Mouse (Mus musculus) layer of hippocampus, postnatal 36 days (tissue): ENCODE measurements at regions not wholly inside any gene's neighbourhood (a gene's known extent, or its start where the extent isn't known, plus 50 kb on each side); places are given as distances from the start of the nearest gene placed in this dataset.

ENCODE experiments used
- DNase-seq, 2 experiments: peaks; one replicate each; pipeline ENCODE4 v3.0.0; 2022

DNA sequence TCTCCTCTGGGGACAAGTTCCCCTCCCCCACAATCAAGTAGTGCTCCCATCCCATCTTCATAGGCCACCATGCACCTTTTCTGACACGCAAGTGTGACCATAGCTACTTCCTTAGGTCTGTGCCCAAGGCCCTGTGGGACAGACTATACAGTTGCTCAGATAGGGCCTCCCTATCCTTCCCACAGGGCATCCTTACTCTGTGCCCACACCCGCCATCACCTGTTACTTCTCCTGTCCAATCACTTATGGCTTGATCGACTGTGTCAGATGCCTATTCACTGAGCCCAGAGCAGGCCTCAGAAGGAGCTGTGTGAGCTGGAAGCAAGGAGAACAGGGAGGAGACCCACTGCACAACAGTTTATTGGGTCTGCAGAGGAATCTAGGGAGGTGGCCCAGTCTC lies 56.6 kb upstream of the Lrpap1 start:
- DNase-seq: no peak

DNA sequence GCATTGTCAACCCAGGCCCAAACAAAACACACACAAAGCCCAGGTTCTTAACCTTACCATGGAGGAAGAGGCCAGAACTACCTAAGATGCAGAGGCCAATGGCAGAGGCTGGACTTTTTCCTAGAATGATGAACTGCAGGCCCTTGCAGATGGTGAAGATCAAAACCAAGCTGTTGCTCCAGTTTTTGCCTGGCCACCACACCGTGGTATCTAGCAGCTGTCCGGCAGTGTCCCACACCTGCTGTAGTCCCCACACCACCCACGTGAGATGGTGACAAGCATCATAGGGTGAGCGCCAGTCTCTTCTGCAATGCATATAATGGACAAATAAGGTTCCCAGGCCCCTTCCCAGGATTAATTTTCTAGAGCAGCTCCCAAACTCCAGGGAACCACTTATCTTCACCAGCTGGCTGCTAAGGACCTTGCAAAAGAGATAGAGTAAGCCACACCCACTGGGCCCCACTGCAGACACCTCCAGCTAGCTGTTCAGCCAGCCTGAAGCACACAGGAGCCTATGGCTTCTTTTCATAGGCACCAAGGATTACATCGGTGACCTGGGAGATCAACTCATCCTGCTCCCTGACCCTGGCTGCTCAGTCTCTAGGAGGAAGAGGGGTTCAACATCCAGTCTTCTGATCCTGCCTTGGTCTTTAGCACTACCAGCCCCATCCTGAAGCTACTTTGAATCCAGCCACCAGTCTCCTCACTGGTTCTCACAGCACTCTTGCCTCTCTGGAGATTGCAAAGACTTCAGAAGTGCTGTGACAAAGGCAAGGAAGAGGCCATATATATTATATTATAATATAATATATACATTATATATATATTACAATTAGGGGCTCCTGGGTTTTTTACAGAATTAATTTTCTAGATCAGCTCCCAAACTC lies 55.6 kb upstream of the Lrpap1 start:
- DNase-seq: no peak

DNA sequence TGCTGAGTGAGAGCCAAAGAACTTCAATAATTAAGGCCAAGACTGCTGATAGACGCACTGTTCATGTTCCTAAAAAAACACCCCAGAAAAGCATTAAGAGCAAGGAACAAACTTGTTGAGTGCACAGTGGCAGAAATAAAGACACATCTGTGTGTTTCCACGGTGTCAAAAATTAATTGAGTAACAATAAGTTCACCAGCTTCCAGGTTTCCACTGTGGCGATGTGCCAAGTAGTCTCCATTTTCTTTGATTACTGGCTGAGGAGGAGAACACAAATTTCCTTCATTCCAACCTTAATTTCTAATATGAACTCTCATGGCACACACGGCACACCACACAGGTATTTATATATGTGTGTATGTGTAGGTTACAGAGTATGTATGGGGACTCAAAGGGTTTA lies 54.3 kb upstream of the Lrpap1 start:
- DNase-seq: no peak

GRCm38 (mm10) chr5:35159178-35159661 lies 53.7 kb upstream of the Lrpap1 start:
- no peak for DNase-seq

- no peak for DNase-seq
Measured at GRCm38 (mm10) chr5:35158346-35159047, 52.9 kb upstream of the Lrpap1 start.

- no peak for DNase-seq
Measured at GRCm38 (mm10) chr5:35156371-35156770, 50.8 kb upstream of the Lrpap1 start.

- DNase-seq: no peak
Measured at GRCm38 (mm10) chr5:35155717-35156116, 50.2 kb upstream of the Lrpap1 start.
